Comparison of ENCODE assay signal across 8 mouse cellular contexts in genomic region chr17:90454356-90454737, GRCm38 (mm10).
A peak's percentile ranks its signal among the peaks of the same experiment; 100 is the strongest.
DNase-seq lines count a peak whose midpoint lies in the region; ATAC-seq lines count a peak whose summit lies in the region.

No protein-coding gene starts in this region.

- no peaks in the 10 kb centered on the region for H3K36me3 ChIP-seq in hindbrain, embryonic 10.5 days
- no peaks in the 10 kb centered on the region for H3K36me3 ChIP-seq in midbrain, embryonic 12.5 days

- peak overlapping the region; percentile 70 for H3K9ac ChIP-seq in midbrain, embryonic 12.5 days (replicated peaks)

- peak overlapping the region; percentile 88 for H3K4me2 ChIP-seq in midbrain, embryonic 12.5 days (replicated peaks)

- WGBS in hindbrain, embryonic 10.5 days: under 1% methylated on average over 15 of the region's 15 CpGs
- WGBS in midbrain, embryonic 12.5 days: 2% methylated on average over 15 of the region's 15 CpGs

- peaks cover 32% of the 10 kb centered on the region for H3K4me1 ChIP-seq in hindbrain, embryonic 10.5 days (replicated peaks)
- H3K4me1 ChIP-seq in midbrain, embryonic 12.5 days: peaks cover 7% of the 10 kb centered on the region; the same call in 1 of the 2 replicates

- ATAC-seq in midbrain, embryonic 12.5 days (ENCODE audit: low FRiP score, low read depth): peak; percentile 50
- ATAC-seq in activated CD4-positive, CD25-positive, alpha-beta regulatory T cell, adult 4 months: no peak
- ATAC-seq in megakaryocyte-erythroid progenitor cell, adult 5-6 weeks (replicated peaks; ENCODE audit: low FRiP score, low TSS enrichment, poor library complexity, severe bottlenecking): no peak

- H3K4me3 ChIP-seq in hindbrain, embryonic 10.5 days: peak overlapping the region; percentile 69
- H3K4me3 ChIP-seq in midbrain, embryonic 12.5 days: peak overlapping the region; percentile 66

- DNase-seq in left cerebral cortex, adult 18-20 months (ENCODE audit: low spot score in 2 of 2): peak; percentile 37 to 40
- DNase-seq in left cerebral cortex, adult 9 months (ENCODE audit: low spot score in 2 of 2): no peak
- DNase-seq in cerebellum, postnatal 10 days: peak; percentile 91 to 93
- peak; percentile 49 for DNase-seq in hindbrain, embryonic 10.5 days (ENCODE audit: low spot score)
- DNase-seq in spleen, adult 12 weeks (ENCODE audit: low spot score): no peak

- peaks cover 45% of the 10 kb centered on the region for H3K27me3 ChIP-seq in hindbrain, embryonic 10.5 days (ENCODE audit: insufficient read depth, poor library complexity, severe bottlenecking)
- H3K27me3 ChIP-seq in midbrain, embryonic 12.5 days: peaks cover 26% of the 10 kb centered on the region

- H3K27ac ChIP-seq in hindbrain, embryonic 10.5 days: peak overlapping the region; percentile 76
- H3K27ac ChIP-seq in midbrain, embryonic 12.5 days (replicated peaks): peak overlapping the region; percentile 65

- H3K9me3 ChIP-seq in hindbrain, embryonic 10.5 days: no peaks in the 10 kb centered on the region
- H3K9me3 ChIP-seq in midbrain, embryonic 12.5 days: no peaks in the 10 kb centered on the region

Comparison
In these comparisons a context has a peak if more than half of its experiments do, and no peak if none do; other contexts are left out.
1. DNase-seq: peak in left cerebral cortex, adult 18-20 months (2 of 2), cerebellum, postnatal 10 days (2 of 2) and hindbrain, embryonic 10.5 days (single experiment); none in left cerebral cortex, adult 9 months (0 of 2) and spleen, adult 12 weeks (single experiment).